Mouse (Mus musculus) CD4-positive, CD25-positive, alpha-beta regulatory T cell (primary cell): ENCODE results near the gene Dusp2. TPM values are rescaled to one million over a fixed set of nuclear protein-coding genes. Genes with fewer than 3 reads are reported as not detected.

Source experiments
- polyA plus RNA-seq: library from polyadenylated mRNA; unstranded; fragments of 100-300 nt; shearing (Covaris generic); gene quantifications from one replicate; pipeline ENCODE4 v1.2.1, GENCODE M21; 2017

The Dusp2 gene
- 433 TPM for polyA plus RNA-seq

GRCm38 (mm10) chr2:127335767-127336496, at the start of gene Dusp2:
TSS of gene Dusp2 (plus strand) at chr2:127336159.

GRCm38 (mm10) chr2:127338416-127338815, 2.5 kb downstream of the Dusp2 start, which contains the start of gene Astl:
TSS of gene Astl (plus strand) at chr2:127338639.

GRCm38 (mm10) chr2:127362459-127363281, 26.7 kb downstream of the Dusp2 start, which contains the start of gene Adra2b:
TSS of gene Adra2b (plus strand) at chr2:127363208.

Other genes starting within 250 kb of the Dusp2 start
- 5.5 TPM for gene Ncaph, start 202.2 kb upstream of the Dusp2 start, polyA plus RNA-seq
- gene Itpripl1, start 192.7 kb upstream of the Dusp2 start, polyA plus RNA-seq: 5.3 TPM
- 1.3 TPM for gene 1810024B03Rik, start 127.9 kb upstream of the Dusp2 start, polyA plus RNA-seq
- gene Snrnp200, start 127.8 kb upstream of the Dusp2 start, polyA plus RNA-seq: 95.4 TPM
- gene Ciao1, start 88.3 kb upstream of the Dusp2 start, polyA plus RNA-seq: 76.9 TPM
- 48.9 TPM for gene Tmem127, start 88.3 kb upstream of the Dusp2 start, polyA plus RNA-seq
- 96.8 TPM for gene Stard7, start 65.9 kb upstream of the Dusp2 start, polyA plus RNA-seq
- gene Astl, start 2.5 kb downstream of the Dusp2 start, polyA plus RNA-seq: 0.44 TPM
- 0.07 TPM for gene Adra2b, start 27.0 kb downstream of the Dusp2 start, polyA plus RNA-seq
- gene Gpat2, start 89.0 kb downstream of the Dusp2 start, polyA plus RNA-seq: 0.68 TPM
- gene Fahd2a, start 108.4 kb downstream of the Dusp2 start, polyA plus RNA-seq: 29.0 TPM
- gene Kcnip3, start 185.9 kb downstream of the Dusp2 start, polyA plus RNA-seq: not detected
- gene Prom2, start 205.3 kb downstream of the Dusp2 start, polyA plus RNA-seq: 0.04 TPM